Mouse (Mus musculus) liver, embryonic 11.5 days (tissue): Measurements from ENCODE around the gene Clic3. TPM values are rescaled to one million over a fixed set of nuclear protein-coding genes. Genes with fewer than 3 reads are reported as not detected.

Experiments used
- ATAC-seq: fragments of 200-750 bp; cut with Nextera tagmentation; replicated peaks from 2 replicates; pipeline ENCODE4 v1.8.0; 2017; ENCODE audit warnings: moderate number of reproducible peaks, mild to moderate bottlenecking, moderate TSS enrichment, moderate library complexity; ENCODE audit not compliant: low FRiP score
- DNase-seq: peaks from one replicate; pipeline ENCODE4 v3.0.0-alpha.2; 2017; ENCODE audit warnings: low spot score
- H3K27ac ChIP-seq: fragments of 300-500 bp; sonication (generic); 2 replicates; pipeline ENCODE4 v1.5.1; 2014; ENCODE audit warnings: mild to moderate bottlenecking, low read depth, low read length, control low read depth
- H3K27me3 ChIP-seq: fragments of 300-500 bp; sonication (generic); replicated peaks from 2 replicates; pipeline ENCODE4 v1.6.1; 2014; ENCODE audit warnings: low read length, mixed read lengths; ENCODE audit not compliant: control insufficient read depth, insufficient read depth
- H3K36me3 ChIP-seq: fragments of 300-500 bp; sonication (generic); 2 replicates; pipeline ENCODE4 v1.6.1; 2014; ENCODE audit warnings: mild to moderate bottlenecking, low read length, moderate library complexity, mixed read lengths; ENCODE audit not compliant: control insufficient read depth, insufficient read depth
- H3K4me1 ChIP-seq: fragments of 300-500 bp; sonication (generic); replicated peaks from 2 replicates; pipeline ENCODE4 v1.6.1; 2014; ENCODE audit warnings: low read length, mixed read lengths; ENCODE audit not compliant: control insufficient read depth, insufficient read depth
- H3K4me2 ChIP-seq: fragments of 300-500 bp; sonication (generic); 2 replicates; pipeline ENCODE4 v1.6.1; 2014; ENCODE audit warnings: mild to moderate bottlenecking, control low read depth, moderate library complexity
- H3K4me3 ChIP-seq: fragments of 300-500 bp; sonication (generic); 2 replicates; pipeline ENCODE4 v1.5.1; 2014; ENCODE audit warnings: low read depth, low read length, control low read depth
- H3K9ac ChIP-seq: fragments of 300-500 bp; sonication (generic); 2 replicates; pipeline ENCODE4 v1.6.1; 2014; ENCODE audit warnings: low read depth, low read length, control low read depth
- H3K9me3 ChIP-seq: fragments of 300-500 bp; sonication (generic); 2 replicates; pipeline ENCODE4 v1.6.1; 2016; ENCODE audit warnings: low read length, inconsistent platforms, mixed read lengths; ENCODE audit not compliant: control insufficient read depth
- WGBS: fragments of 180-500 bp; shearing (Covaris S2); extraction: QIAGEN DNeasy Blood & Tissue Kit; methylation state at CpG from one replicate; pipeline ENCODE4 v1.1.7; 2014; 5-methylcytosine and 5-hydroxymethylcytosine counted together
- polyA plus RNA-seq: library from polyadenylated mRNA; unstranded; fragments of >200 nt; fragmentation: Nextera tagmentation; extraction: Ambion mirVana; gene quantifications from 2 replicates; pipeline ENCODE4 v1.2.1, GENCODE M21; 2014

Gene Clic3
- polyA plus RNA-seq, 1 experiment from 2014 or later = not detected

DNA sequence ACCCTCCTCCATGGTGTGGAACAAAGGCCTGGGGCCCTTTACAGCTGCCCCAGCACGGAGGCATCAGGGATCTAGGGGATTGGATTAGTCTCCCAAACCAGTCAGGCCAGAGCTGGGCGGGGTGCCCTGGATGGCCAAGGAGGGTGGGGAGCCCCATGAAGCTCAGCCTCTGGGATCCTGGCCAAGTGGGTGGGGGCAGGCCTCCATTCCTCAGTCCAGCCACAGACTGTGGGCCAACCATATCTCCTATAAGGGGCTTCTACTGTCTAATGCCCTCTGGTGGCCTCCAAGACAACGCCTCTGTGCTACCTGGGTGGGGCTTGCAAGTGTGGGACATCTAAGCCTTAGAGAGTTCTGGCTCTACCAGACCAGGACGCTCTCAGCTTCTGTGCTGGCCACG, 2.3 kb downstream of the Clic3 start:
- DNase-seq (no peak), ATAC-seq (no peak)
- Histone ChIP-seq H3K9me3 (no peaks in the 10 kb centered on the region), H3K36me3 (no peaks in the 10 kb centered on the region), H3K9ac (no peak overlapping the region), H3K27ac (no peak overlapping the region), H3K4me2 (no peak overlapping the region), H3K4me3 (no peak overlapping the region), H3K27me3 (no peaks in the 10 kb centered on the region), H3K4me1 (peaks cover 11% of the 10 kb centered on the region)
- whole genome bisulfite sequencing = 80% methylated on average over 5 of the region's 5 CpGs

DNA sequence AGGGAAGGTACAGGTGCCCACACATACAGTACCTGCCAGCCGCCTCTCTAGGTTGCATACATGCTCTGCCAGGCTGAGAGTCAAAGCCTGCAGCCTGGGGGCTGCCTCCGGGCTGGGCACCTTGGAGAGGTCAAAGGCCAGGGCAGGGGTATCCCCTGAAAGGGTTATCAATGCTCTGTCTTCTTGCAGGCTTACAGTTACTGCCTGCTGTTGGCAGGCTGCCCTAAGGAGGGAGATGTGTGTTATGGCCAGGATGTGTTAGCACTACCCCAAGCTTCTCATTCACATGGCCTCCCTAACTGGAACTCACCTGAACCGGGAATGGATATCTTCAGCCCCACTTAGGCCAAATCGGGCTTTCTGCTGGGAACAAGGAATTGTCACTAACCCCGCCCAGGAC, 3.5 kb downstream of the Clic3 start:
- H3K4me1 ChIP-seq = peaks cover 11% of the 10 kb centered on the region

DNA sequence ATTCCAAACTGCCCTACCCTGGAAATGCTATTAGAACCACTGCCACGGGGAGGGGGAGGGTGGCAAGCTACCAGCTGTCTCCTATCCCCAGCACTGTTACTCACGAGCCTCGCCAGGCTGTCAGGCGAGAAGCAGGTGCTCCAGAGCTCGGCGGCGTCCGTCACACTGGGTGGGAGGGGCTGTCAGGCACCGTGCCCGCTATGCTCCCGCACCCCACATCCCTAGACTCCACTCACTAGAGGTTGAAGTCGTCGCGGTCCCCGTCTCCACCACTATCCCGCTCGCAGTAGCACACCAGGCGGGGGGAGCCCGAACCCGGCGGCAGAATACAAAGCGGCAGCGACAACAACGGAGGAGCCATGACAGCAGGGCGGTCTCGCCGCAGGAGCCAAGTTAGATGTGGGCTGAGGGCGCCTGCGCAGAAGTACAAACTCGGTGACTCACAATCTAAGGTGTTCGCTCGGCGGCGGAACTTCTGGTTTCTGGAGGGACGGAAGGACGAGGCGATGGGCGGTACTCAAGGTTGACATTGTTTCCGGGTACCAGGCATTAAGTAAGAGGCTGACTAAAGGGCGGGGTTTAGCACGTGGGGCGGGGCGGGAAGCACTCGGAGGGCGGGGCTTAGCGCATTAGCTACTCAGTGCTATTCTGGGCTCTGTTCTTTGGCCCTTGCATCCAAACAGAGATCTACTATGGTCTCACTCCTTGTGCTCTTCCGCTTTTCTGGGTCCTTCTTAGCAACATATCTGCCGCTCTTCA, 4.1 kb downstream of the Clic3 start, which contains the start of gene Paxx:
Paxx (minus strand) TSS at position 544 of the 759 bp plus-strand sequence.
- no peaks in the 10 kb centered on the region for H3K9me3 ChIP-seq
- DNase-seq (peak; percentile 85), ATAC-seq (peak; percentile 89)
- H3K27ac ChIP-seq = peak within 1 kb of the TSS; percentile 79
- no peaks in the 10 kb centered on the region for H3K36me3 ChIP-seq
- under 1% methylated on average over 48 of the region's 48 CpGs for WGBS
- peak within 1 kb of the TSS; percentile 82 for H3K9ac ChIP-seq
- H3K4me1 ChIP-seq = peaks cover 14% of the 10 kb centered on the region
- H3K4me3 ChIP-seq = peak within 1 kb of the TSS; percentile 81
- H3K4me2 ChIP-seq = peak within 1 kb of the TSS; percentile 98
- no peaks in the 10 kb centered on the region for H3K27me3 ChIP-seq

More for the DNA sequence above, 3.5 kb downstream of the Clic3 start:
- 45% methylated on average over 5 of the region's 5 CpGs for WGBS
- Histone ChIP-seq H3K9ac (peak overlapping the region; percentile 82), H3K27ac (peak overlapping the region; percentile 79), H3K4me2 (peak overlapping the region; percentile 98), H3K9me3 (no peaks in the 10 kb centered on the region), H3K27me3 (no peaks in the 10 kb centered on the region), H3K4me3 (peak overlapping the region; percentile 81), H3K36me3 (no peaks in the 10 kb centered on the region)
- DNase-seq (no peak), ATAC-seq (0 out of 2 replicates have a peak, but pooled peaks have one; percentile 8)

DNA sequence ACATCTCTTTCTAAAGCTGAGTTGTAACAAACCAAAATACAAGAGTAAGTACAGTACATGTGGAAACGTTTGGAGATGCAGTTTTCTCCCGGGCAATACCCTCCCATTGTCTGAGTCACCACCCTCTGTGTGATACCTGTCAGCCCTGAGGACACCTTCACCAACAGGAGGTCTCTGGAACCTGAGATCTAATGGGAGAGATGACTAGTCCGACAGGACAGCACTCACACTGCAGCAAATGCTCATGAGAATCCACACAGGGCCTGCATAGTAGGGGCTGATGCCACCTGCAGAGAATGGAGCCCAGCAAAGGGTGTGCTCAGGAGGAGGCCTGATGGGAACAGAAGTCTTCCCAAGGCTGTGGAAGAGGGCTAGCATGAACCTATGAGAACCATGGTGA, 4.8 kb downstream of the Clic3 start:
- H3K9ac ChIP-seq = no peak overlapping the region; the same call in 1 of the 2 replicates
- peak overlapping the region; percentile 98 for H3K4me2 ChIP-seq
- WGBS = 25% methylated on average over 3 of the region's 3 CpGs
- no peak for DNase-seq
- ATAC-seq = no peak
- no peaks in the 10 kb centered on the region for H3K9me3 ChIP-seq
- H3K4me1 ChIP-seq = peaks cover 16% of the 10 kb centered on the region
- peak overlapping the region; percentile 36; the same call in 1 of the 2 replicates for H3K27ac ChIP-seq
- H3K27me3 ChIP-seq = no peaks in the 10 kb centered on the region
- H3K4me3 ChIP-seq = peak overlapping the region; percentile 81
- no peaks in the 10 kb centered on the region for H3K36me3 ChIP-seq

DNA sequence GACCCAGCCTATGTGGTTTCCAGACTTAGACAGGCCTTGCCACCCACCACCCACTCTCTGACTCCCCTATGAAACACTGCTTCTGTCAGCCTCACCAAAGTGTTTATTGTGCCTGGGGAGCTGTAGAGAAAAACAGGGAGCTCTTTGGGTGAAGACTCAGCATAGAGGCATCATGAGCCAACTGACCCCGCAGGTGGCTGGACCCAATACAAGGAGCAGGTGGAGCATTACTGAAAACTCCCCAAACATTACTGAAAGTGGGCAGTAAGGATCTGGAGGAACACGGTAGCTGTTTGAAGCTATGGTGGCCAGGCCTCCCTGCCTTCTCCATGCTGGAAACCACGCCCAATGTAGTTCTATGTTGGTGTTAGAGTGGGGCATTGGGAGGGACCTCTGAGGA, 7.0 kb downstream of the Clic3 start:
- no peak overlapping the region for H3K9ac ChIP-seq
- no peaks in the 10 kb centered on the region for H3K27me3 ChIP-seq
- WGBS = 85% methylated on average over 3 of the region's 3 CpGs
- ATAC-seq (no peak), DNase-seq (no peak)
- H3K27ac ChIP-seq = no peak overlapping the region
- no peak overlapping the region for H3K4me3 ChIP-seq
- no peaks in the 10 kb centered on the region for H3K36me3 ChIP-seq
- H3K4me1 ChIP-seq = peaks cover 16% of the 10 kb centered on the region
- H3K4me2 ChIP-seq = no peak overlapping the region
- H3K9me3 ChIP-seq = no peaks in the 10 kb centered on the region

DNA sequence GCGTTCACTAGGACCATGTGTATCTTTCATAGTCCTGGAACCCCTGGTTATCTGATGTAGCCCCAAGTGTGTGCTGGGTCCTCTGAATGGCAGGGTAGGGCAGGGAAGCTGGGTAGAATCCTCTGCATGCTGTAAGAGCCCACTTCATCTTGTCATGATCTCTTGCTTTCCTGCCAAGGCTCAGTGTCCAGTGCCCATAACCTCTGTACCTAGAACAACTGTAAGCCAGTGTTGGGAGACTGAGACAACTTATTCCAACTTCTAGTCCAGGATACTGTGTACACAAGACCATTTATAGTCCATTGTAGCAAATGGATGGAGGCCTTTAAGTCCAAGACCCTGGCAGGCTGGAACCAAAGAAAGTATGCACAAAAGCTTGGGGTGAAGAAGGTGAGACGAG, 8.6 kb downstream of the Clic3 start:
- Histone ChIP-seq H3K4me2 (no peak overlapping the region), H3K27me3 (no peaks in the 10 kb centered on the region), H3K36me3 (no peaks in the 10 kb centered on the region), H3K9ac (0 out of 2 replicates have a peak overlapping the region, but pooled peaks have one; percentile 28), H3K4me3 (no peak overlapping the region), H3K4me1 (peaks cover 5% of the 10 kb centered on the region), H3K27ac (no peak overlapping the region), H3K9me3 (no peaks in the 10 kb centered on the region)
- 67% methylated on average over 2 of the region's 2 CpGs for WGBS
- DNase-seq (no peak), ATAC-seq (no peak)

DNA sequence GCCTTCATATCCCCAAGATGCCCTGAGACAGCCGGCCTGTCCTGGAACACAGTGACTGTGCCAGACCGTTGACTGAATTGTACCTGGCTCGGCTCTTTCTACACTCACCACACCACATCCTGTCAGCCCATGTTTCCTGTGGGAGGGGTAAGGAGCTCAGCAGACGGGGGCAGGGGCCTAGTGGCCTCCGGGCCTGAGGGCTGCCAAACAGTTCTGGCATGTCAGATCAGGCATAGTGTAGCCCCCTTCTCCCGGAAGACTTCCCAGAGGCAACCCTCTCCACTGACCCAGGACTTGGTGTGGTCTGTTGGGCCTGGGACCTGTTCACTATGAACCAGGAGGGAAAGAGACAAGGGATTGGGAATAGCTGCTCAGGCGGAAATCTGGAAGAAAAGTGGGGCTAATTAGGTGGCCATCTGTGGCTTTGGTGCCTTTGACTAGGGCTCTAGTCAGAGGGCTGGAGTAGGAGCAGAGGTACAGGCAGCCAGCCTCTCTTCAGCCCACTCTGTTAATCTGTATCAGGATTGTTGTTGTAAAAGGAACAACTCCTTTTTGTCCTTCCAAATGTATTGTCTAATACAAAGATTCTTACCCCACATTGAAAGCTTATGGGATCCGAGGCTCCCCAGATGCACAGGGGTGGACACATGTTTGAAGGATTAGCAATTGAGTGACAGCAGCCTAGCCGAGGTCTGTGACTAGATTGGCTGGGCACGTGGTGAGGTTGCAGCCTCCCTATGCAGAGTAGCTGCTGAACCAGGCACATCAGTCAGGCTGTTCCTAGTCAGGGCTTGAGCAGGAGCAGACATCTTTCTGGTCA, 9.4 kb downstream of the Clic3 start:
- Histone ChIP-seq H3K4me2 (no peak overlapping the region), H3K4me1 (peaks cover 4% of the 10 kb centered on the region; the same call in 1 of the 2 replicates), H3K27me3 (no peaks in the 10 kb centered on the region), H3K4me3 (no peak overlapping the region), H3K27ac (no peak overlapping the region), H3K9me3 (no peaks in the 10 kb centered on the region), H3K9ac (peak overlapping the region; percentile 28; the same call in 1 of the 2 replicates), H3K36me3 (no peaks in the 10 kb centered on the region)
- ATAC-seq = no peak
- WGBS = 37% methylated on average over 10 of the region's 10 CpGs
- DNase-seq = no peak

DNA sequence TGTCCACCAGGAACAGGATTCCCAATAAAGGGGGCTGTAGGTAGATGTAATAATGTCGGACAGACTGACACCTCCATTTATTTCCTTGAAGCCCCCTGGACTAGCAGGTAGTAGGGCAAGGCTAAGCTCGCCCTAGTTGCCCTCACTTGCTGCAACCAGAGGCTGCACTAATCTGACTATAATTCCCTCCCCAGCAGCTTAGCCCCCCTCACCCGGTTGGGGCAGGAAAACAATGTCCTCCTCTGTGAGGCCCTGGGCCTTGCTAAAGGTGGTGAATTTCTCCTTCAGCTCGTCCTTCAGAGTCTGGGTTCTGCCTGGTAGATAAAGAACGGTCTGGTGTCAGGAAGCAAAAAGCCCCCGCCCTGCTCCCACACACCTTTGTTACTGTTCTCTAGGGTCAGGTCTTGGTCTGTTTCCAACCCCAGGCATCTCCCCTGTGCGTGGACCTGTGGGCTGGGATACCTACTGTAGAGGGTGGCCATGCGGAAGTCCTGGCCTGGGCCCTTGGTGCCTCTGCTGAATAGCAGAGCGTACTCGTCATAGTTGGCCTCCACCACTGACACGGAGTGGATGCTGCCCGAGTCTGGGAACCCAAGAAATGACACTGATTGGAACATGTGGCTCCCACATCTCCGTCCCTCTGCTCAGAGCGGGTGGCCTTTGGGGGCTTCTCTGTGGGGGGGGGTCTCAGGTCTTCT, 11.1 kb downstream of the Clic3 start:
- Histone ChIP-seq H3K9ac (no peak overlapping the region), H3K4me3 (no peak overlapping the region), H3K36me3 (no peaks in the 10 kb centered on the region), H3K27me3 (no peaks in the 10 kb centered on the region; the same call in 1 of the 2 replicates), H3K4me1 (peaks cover 4% of the 10 kb centered on the region; the same call in 1 of the 2 replicates), H3K4me2 (no peak overlapping the region), H3K27ac (no peak overlapping the region), H3K9me3 (no peaks in the 10 kb centered on the region)
- DNase-seq (no peak), ATAC-seq (no peak)
- WGBS = 68% methylated on average over 14 of the region's 14 CpGs
